Mouse (Mus musculus) stomach, embryonic 14.5 days (tissue): Measurements from ENCODE around the gene Eef1e1. TPM values are rescaled to one million over a fixed set of nuclear protein-coding genes. Genes with fewer than 3 reads are reported as not detected.

Source experiments
- ATAC-seq: fragments of 200-750 bp; cut with Nextera tagmentation; 2 replicates; pipeline ENCODE4 v1.8.0; 2017; ENCODE audit warnings: low read depth, moderate TSS enrichment; ENCODE audit not compliant: insufficient number of reproducible peaks, insufficient read depth, low FRiP score
- H3K27ac ChIP-seq: fragments of 300-500 bp; sonication (generic); 2 replicates; pipeline ENCODE4 v1.5.1; 2014; ENCODE audit warnings: mild to moderate bottlenecking, low read length, moderate library complexity, mixed read lengths
- H3K27me3 ChIP-seq: fragments of 300-500 bp; sonication (generic); 2 replicates; pipeline ENCODE4 v1.6.1; 2014; ENCODE audit warnings: low read length, control low read depth, mixed read lengths; ENCODE audit not compliant: control insufficient read depth, insufficient read depth
- H3K36me3 ChIP-seq: fragments of 300-500 bp; sonication (generic); 2 replicates; pipeline ENCODE4 v1.6.1; 2014; ENCODE audit warnings: mild to moderate bottlenecking, control low read depth, low read length, moderate library complexity, mixed read lengths; ENCODE audit not compliant: control insufficient read depth, insufficient read depth
- H3K4me1 ChIP-seq: fragments of 300-500 bp; sonication (generic); 2 replicates; pipeline ENCODE4 v1.6.1; 2014; ENCODE audit warnings: low read length, control low read depth, mixed read lengths; ENCODE audit not compliant: control insufficient read depth, insufficient read depth
- H3K4me2 ChIP-seq: fragments of 300-500 bp; sonication (generic); replicated peaks from 2 replicates; pipeline ENCODE4 v1.6.1; 2014; ENCODE audit warnings: low read depth, low read length, control low read depth
- H3K4me3 ChIP-seq: fragments of 300-500 bp; sonication (generic); 2 replicates; pipeline ENCODE4 v1.5.1; 2014; ENCODE audit warnings: low read depth, low read length, control low read depth
- H3K9ac ChIP-seq: fragments of 300-500 bp; sonication (generic); replicated peaks from 2 replicates; pipeline ENCODE4 v1.6.1; 2014; ENCODE audit warnings: low read depth, mild to moderate bottlenecking, control low read depth, low read length, moderate library complexity, mixed read lengths
- H3K9me3 ChIP-seq: fragments of 300-500 bp; sonication (generic); 2 replicates; pipeline ENCODE4 v1.6.1; 2016; ENCODE audit warnings: low read depth, low read length, control low read depth; ENCODE audit not compliant: control insufficient read depth
- WGBS: fragments of 180-500 bp; shearing (Covaris S2); extraction: QIAGEN DNeasy Blood & Tissue Kit; methylation state at CpG from one replicate; pipeline ENCODE4 v1.1.7; 2014; 5-methylcytosine and 5-hydroxymethylcytosine counted together
- polyA plus RNA-seq: library from polyadenylated mRNA; unstranded; fragments of >200 nt; fragmentation: Nextera tagmentation; extraction: Ambion mirVana; gene quantifications from 2 replicates; pipeline ENCODE4 v1.2.1, GENCODE M21; 2014

Eef1e1 gene
- polyA plus RNA-seq, 1 experiment from 2014 or later: 46.4 TPM

DNA sequence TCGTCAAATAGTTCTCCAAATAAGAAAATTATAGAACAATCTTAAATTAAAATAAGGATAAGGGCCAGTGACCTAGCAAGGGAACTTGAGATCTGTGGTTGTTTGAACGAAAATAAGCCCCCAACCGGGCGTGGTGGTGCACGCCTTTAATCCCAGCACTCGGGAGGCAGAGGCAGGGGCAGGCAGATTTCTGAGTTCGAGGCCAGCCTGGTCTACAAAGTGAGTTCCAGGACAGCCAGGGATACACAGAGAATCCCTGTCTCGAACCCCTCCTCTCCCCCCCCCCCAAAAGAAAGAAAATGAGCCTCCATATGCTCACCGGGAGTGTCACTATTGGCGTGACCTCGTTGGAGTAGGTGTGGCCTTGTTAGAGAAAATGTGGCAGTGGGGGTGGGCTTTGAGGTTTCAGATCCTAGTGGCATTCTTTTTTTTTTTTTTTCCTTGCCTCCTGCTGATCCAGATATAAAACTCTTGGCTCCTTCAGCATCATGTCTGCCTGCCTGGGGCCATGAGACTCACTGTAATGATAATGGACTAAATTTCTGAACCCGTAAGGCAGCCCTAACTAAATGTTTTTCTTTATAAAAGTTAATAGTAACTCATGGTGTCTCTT is 772 bp upstream of the Eef1e1 start:
- Histone ChIP-seq H3K4me3 (no peak overlapping the region), H3K9me3 (no peaks in the 10 kb centered on the region), H3K9ac (no peak overlapping the region), H3K27ac (no peak overlapping the region), H3K4me1 (peaks cover 10% of the 10 kb centered on the region; the same call in 1 of the 2 replicates), H3K36me3 (peaks cover 10% of the 10 kb centered on the region), H3K4me2 (no peak overlapping the region), H3K27me3 (no peaks in the 10 kb centered on the region)
- no peak for ATAC-seq
- WGBS: 84% methylated on average over 12 of the region's 12 CpGs

DNA sequence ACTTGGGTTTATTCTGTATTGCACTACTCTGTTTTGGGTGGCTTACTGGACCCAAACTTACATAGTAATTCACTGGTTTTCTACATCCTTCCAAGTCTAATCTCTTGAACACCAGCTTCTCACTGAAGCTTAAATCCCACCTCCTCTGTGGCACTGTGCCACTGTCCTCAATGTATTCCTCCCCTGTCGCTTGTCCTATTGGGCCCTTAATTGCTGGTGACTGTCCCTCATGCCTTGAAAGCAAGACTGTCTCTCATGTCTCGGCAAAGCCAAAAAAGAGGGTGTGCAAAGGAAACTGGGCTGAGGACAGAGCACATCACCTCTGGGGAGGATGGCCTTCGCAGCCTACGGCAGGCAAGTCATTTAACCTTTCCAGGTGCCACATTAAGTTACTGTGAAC is 993 bp downstream of the Eef1e1 start:
- Histone ChIP-seq H3K4me2 (peak overlapping the region; percentile 57), H3K4me3 (peak overlapping the region; percentile 62), H3K4me1 (peaks cover 10% of the 10 kb centered on the region; the same call in 1 of the 2 replicates), H3K9ac (no peak overlapping the region; the same call in 1 of the 2 replicates), H3K9me3 (no peaks in the 10 kb centered on the region), H3K27ac (no peak overlapping the region), H3K36me3 (peaks cover 27% of the 10 kb centered on the region), H3K27me3 (no peaks in the 10 kb centered on the region)
- no peak for ATAC-seq
- WGBS: 26% methylated on average over 4 of the region's 4 CpGs

DNA sequence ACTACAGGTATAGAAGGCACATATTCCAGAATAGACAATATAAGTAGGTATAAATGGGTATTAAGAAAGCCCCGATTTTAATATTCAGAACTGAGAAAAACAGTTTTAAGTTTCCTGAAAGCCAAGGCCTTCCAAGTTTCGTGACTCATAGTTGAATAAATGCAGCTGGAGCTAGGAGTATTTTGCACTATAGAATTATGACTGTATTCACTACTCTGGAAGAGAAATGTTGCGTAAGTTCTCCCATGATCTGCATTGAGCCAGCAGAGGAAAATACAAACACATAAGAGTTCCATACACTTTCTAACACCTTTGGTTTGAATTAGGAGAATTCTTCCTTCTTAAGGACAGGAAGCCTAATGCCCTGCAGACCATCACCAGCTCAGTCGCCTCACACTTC is 8.6 kb downstream of the Eef1e1 start:
- 81% methylated on average over 4 of the region's 4 CpGs for WGBS
- Histone ChIP-seq H3K4me1 (no peaks in the 10 kb centered on the region), H3K27me3 (no peaks in the 10 kb centered on the region), H3K9me3 (no peaks in the 10 kb centered on the region), H3K9ac (no peak overlapping the region), H3K27ac (no peak overlapping the region), H3K4me3 (no peak overlapping the region), H3K4me2 (no peak overlapping the region), H3K36me3 (peaks cover 61% of the 10 kb centered on the region)
- ATAC-seq: no peak

DNA sequence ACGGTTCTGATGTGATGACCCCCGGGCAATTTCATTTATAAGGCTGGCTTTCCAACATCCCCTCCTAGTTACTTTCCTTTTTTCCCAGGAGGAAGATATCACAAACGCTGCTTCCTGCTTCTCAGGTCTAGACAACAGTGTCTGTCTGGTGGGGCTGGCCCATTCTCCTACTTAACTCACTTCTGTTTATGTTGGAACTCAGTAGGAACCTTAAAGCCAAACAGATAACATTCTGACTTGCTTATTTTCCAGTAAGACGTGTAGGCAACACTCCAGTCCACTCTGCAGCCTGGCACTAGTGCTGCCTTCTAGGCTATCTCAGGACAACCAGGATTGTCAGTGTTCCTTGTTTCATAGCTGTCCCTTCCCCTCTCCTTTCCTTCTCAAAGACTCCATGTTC is 9.8 kb downstream of the Eef1e1 start:
- Histone ChIP-seq H3K4me3 (no peak overlapping the region), H3K9me3 (no peaks in the 10 kb centered on the region), H3K36me3 (peaks cover 63% of the 10 kb centered on the region), H3K27me3 (no peaks in the 10 kb centered on the region), H3K4me1 (no peaks in the 10 kb centered on the region), H3K9ac (no peak overlapping the region), H3K4me2 (no peak overlapping the region), H3K27ac (no peak overlapping the region)
- 69% methylated on average over 4 of the region's 4 CpGs for WGBS
- ATAC-seq: no peak

DNA sequence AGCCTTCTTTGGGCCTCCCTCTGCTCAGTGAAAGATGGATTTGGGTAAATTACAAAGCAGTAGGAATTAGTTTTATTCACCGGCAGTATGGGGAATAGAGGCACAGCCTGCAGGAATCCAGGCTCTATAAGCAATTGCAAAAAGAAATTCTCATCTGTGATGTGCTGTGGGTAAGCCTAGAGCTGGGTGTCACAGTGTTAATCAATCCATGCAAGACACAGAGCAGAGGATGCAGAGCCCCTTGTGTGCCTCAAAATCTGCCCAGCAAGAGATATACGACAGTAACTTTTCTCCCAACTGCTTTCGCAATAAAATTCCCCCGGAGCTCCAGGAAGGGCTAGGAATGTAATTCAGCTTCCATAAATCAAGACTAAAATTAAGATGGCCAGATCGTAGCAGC is 17.4 kb downstream of the Eef1e1 start:
- no peaks in the 10 kb centered on the region for H3K9me3 ChIP-seq
- no peak overlapping the region for H3K27ac ChIP-seq
- no peak for ATAC-seq
- no peak overlapping the region for H3K4me2 ChIP-seq
- no peak overlapping the region for H3K4me3 ChIP-seq
- H3K27me3 ChIP-seq: no peaks in the 10 kb centered on the region
- H3K36me3 ChIP-seq: peaks cover 16% of the 10 kb centered on the region
- no peaks in the 10 kb centered on the region for H3K4me1 ChIP-seq
- 68% methylated on average over 5 of the region's 5 CpGs for WGBS
- no peak overlapping the region for H3K9ac ChIP-seq

DNA sequence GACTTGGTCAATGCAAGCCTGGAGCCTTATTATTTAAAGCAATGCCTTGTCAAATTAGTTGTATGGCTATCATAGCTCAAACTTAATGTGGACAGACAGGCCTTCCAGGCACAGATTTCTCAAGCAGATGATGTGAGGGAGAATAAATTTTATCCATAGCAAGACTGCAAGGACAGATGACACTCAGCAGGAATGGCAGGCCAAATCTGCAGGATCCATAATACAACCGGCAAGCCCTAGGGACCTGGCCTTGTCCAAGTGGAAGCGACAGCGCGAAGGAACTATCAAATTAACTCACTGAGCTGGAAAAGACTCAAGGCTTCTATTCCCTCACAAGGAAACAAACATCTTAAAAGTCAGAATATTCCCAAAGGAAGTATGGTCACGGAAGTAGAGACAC is 17.9 kb downstream of the Eef1e1 start:
- 89% methylated on average over 5 of the region's 5 CpGs for WGBS
- Histone ChIP-seq H3K4me1 (no peaks in the 10 kb centered on the region), H3K36me3 (peaks cover 15% of the 10 kb centered on the region), H3K4me3 (no peak overlapping the region), H3K4me2 (no peak overlapping the region), H3K9me3 (no peaks in the 10 kb centered on the region), H3K9ac (no peak overlapping the region), H3K27me3 (no peaks in the 10 kb centered on the region), H3K27ac (no peak overlapping the region)
- ATAC-seq: no peak

DNA sequence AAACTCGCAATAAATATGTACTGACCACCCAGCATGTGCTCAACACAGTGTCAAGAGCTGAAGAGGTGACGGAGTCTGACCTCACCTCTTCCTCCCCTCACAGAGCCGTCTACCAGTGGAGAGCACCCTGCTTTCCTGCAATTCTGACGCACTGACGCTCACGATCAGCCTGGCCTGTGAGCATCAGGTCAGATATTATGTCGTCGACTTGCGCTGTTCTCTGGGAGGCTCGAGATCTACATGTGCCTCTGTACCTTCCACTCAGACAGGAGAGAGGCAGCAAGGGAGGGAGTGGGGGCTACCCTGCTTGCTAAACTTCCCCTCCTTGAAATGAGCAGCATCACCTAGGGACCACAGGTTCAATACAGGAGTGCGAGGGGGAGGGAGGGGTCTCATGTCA is 20.2 kb downstream of the Eef1e1 start:
- H3K4me1 ChIP-seq: 0 out of 2 replicates have a peak, but pooled peaks cover 5% of the 10 kb centered on the region
- WGBS: 76% methylated on average over 11 of the region's 11 CpGs
- H3K27ac ChIP-seq: no peak overlapping the region
- no peaks in the 10 kb centered on the region for H3K9me3 ChIP-seq
- H3K27me3 ChIP-seq: no peaks in the 10 kb centered on the region
- no peak overlapping the region for H3K4me2 ChIP-seq
- no peak for ATAC-seq
- H3K9ac ChIP-seq: no peak overlapping the region
- H3K4me3 ChIP-seq: no peak overlapping the region
- no peaks in the 10 kb centered on the region for H3K36me3 ChIP-seq

DNA sequence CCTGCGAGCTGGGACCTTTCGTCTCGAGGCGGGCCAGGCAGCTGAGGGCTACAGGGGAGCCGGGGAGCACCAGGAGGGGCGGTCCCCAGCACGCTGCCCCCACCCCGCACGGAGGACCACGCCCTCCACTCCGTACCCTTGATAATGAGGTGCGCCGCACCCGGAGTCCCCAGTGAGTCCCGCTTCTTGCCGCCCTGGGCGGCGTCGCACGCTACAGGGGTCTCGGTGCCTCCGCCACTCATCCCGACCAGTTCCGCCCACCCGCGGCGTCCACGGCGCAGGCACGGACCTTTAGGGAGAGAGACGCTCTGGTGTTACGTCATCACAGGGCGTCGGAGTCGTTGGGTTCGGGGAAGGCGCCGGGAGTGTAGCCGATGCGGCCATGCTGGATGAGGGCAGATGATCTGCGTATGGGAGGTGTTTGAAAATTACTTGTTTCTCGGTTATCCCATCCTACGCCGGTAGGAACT is 24.0 kb downstream of the Eef1e1 start, which contains the start of gene Bloc1s5:
TSS of gene Bloc1s5 (minus strand) at position 310 of the 470 bp plus-strand sequence.
- ATAC-seq: peak; percentile 94
- peak within 1 kb of the TSS; percentile 80 for H3K4me2 ChIP-seq
- WGBS: under 1% methylated on average over 44 of the region's 44 CpGs
- peaks cover 3% of the 10 kb centered on the region; the same call in 1 of the 2 replicates for H3K36me3 ChIP-seq
- no peaks in the 10 kb centered on the region for H3K9me3 ChIP-seq
- H3K9ac ChIP-seq: peak within 1 kb of the TSS; percentile 57
- H3K4me3 ChIP-seq: peak within 1 kb of the TSS; percentile 76
- H3K27ac ChIP-seq: peak within 1 kb of the TSS; percentile 66; the same call in 1 of the 2 replicates
- no peaks in the 10 kb centered on the region for H3K27me3 ChIP-seq
- 0 out of 2 replicates have a peak, but pooled peaks cover 5% of the 10 kb centered on the region for H3K4me1 ChIP-seq
